ENCODE assay signal across 9 mouse cellular contexts in the genomic region with DNA sequence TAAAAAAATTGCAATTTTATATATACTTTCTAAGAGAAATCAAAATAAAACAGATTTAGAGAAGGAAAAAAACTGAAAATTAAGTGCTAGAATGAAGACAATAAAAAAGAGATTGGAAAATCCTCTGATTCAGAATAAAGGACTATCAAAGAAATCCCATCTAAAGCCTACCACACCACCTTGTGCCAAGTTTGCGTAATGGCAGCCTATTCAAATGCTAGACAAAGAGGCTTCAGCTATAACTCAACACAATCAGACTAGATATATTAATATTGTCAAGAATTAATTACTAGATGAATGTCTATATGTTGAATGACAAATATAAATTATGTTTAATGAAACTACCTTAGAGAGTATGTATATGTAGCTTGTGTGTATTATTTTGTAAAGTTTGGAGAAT.
DNase-seq lines count a peak whose midpoint lies in the region; ATAC-seq lines count a peak whose summit lies in the region.
"Had no signal": no experiment of that assay in that cellular context is flagged by ENCODE, and none has a peak within 500 bp of the region (broad histone marks: within the 10 kb centered on the region; RNA-seq: fewer than 3 reads in every experiment).

No protein-coding gene starts in this region.

- no peak overlapping the region for H3K4me2 ChIP-seq in midbrain, embryonic 12.5 days (replicated peaks)
- H3K4me2 ChIP-seq in midbrain, embryonic 13.5 days (replicated peaks): no peak overlapping the region
- H3K4me2 ChIP-seq: embryonic facial prominence, embryonic 15.5 days had no signal

- H3K9ac ChIP-seq in midbrain, embryonic 12.5 days (replicated peaks): no peak overlapping the region
- H3K9ac ChIP-seq in midbrain, embryonic 13.5 days (replicated peaks): no peak overlapping the region
- H3K9ac ChIP-seq: embryonic facial prominence, embryonic 15.5 days had no signal

- DNase-seq in adrenal gland, postnatal 10 days: peak; percentile 8
- no peak for DNase-seq in adrenal gland, adult (ENCODE audit: inconsistent age in 2 of 2, low spot score in 1 of 2)
- DNase-seq in forelimb bud, embryonic 11.5 days (ENCODE audit: low read depth, low spot score): peak; percentile 16
- peak; percentile 64 for DNase-seq in retina, embryonic 14.5 days (ENCODE audit: low spot score)
- no peak for DNase-seq in urinary bladder, postnatal 14 days (ENCODE audit: low spot score)
- no peak for DNase-seq in gastrocnemius, postnatal 25 days

- H3K27me3 ChIP-seq in midbrain, embryonic 12.5 days: no peaks in the 10 kb centered on the region
- no peaks in the 10 kb centered on the region for H3K27me3 ChIP-seq in midbrain, embryonic 13.5 days
- H3K27me3 ChIP-seq: embryonic facial prominence, embryonic 15.5 days had no signal

- H3K4me3 ChIP-seq in midbrain, embryonic 12.5 days: no peak overlapping the region
- H3K4me3 ChIP-seq in midbrain, embryonic 13.5 days (replicated peaks): no peak overlapping the region
- H3K4me3 ChIP-seq: embryonic facial prominence, embryonic 15.5 days had no signal

- H3K27ac ChIP-seq in midbrain, embryonic 12.5 days (replicated peaks): no peak overlapping the region
- no peak overlapping the region for H3K27ac ChIP-seq in midbrain, embryonic 13.5 days
- H3K27ac ChIP-seq: embryonic facial prominence, embryonic 15.5 days had no signal

- H3K36me3 ChIP-seq in midbrain, embryonic 12.5 days: no peaks in the 10 kb centered on the region
- H3K36me3 ChIP-seq in midbrain, embryonic 13.5 days: no peaks in the 10 kb centered on the region
- H3K36me3 ChIP-seq: embryonic facial prominence, embryonic 15.5 days had no signal

- peak; percentile 62; the same call in 1 of the 2 replicates for ATAC-seq in midbrain, embryonic 12.5 days (ENCODE audit: low FRiP score, low read depth)
- no peak for ATAC-seq in midbrain, embryonic 13.5 days

- whole genome bisulfite sequencing in midbrain, embryonic 12.5 days: 61% methylated on average over 1 of the region's 1 CpGs
- 53% methylated on average over 1 of the region's 1 CpGs for WGBS in midbrain, embryonic 13.5 days

- no peaks in the 10 kb centered on the region for H3K4me1 ChIP-seq in midbrain, embryonic 12.5 days
- no peaks in the 10 kb centered on the region for H3K4me1 ChIP-seq in midbrain, embryonic 13.5 days (replicated peaks)
- H3K4me1 ChIP-seq: embryonic facial prominence, embryonic 15.5 days had no signal

- H3K9me3 ChIP-seq in midbrain, embryonic 12.5 days: no peaks in the 10 kb centered on the region
- no peaks in the 10 kb centered on the region for H3K9me3 ChIP-seq in midbrain, embryonic 13.5 days
- H3K9me3 ChIP-seq: embryonic facial prominence, embryonic 15.5 days had no signal

Comparison
In these comparisons a context has a peak if more than half of its experiments do, and no peak if none do; other contexts are left out.
1. DNase-seq: peak in adrenal gland, postnatal 10 days (single experiment), forelimb bud, embryonic 11.5 days (single experiment) and retina, embryonic 14.5 days (single experiment); none in adrenal gland, adult (0 of 2), urinary bladder, postnatal 14 days (single experiment) and gastrocnemius, postnatal 25 days (single experiment).